Comparison of ENCODE assay signal across 27 mouse cellular contexts in genomic region chr2:72062931-72063330, GRCm38 (mm10).
DNase-seq lines count a peak whose midpoint lies in the region; ATAC-seq lines count a peak whose summit lies in the region.
"Had no signal": no experiment of that assay in that cellular context is flagged by ENCODE, and none has a peak within 500 bp of the region (broad histone marks: within the 10 kb centered on the region; RNA-seq: fewer than 3 reads in every experiment).

No protein-coding gene starts in this region.

- no peaks in the 10 kb centered on the region for H3K4me1 ChIP-seq in embryonic facial prominence, embryonic 11.5 days (ENCODE audit: control insufficient read depth, insufficient read depth, low read length)
- peaks cover 3% of the 10 kb centered on the region; the same call in 1 of the 2 replicates for H3K4me1 ChIP-seq in limb, embryonic 11.5 days (ENCODE audit: control insufficient read depth, insufficient read depth, low read length)
- no peaks in the 10 kb centered on the region; the same call in 1 of the 2 replicates for H3K4me1 ChIP-seq in midbrain, embryonic 16.5 days (ENCODE audit: control insufficient read depth, insufficient read depth, low read length)
- H3K4me1 ChIP-seq: embryonic facial prominence, embryonic 15.5 days; forebrain, embryonic 12.5 days; heart, embryonic 13.5 days; intestine, embryonic 15.5 days; limb, embryonic 13.5 days; midbrain, embryonic 12.5 days had no signal

- no peaks in the 10 kb centered on the region for H3K27me3 ChIP-seq in embryonic facial prominence, embryonic 11.5 days (ENCODE audit: control insufficient read depth, insufficient read depth, low read length)
- H3K27me3 ChIP-seq in limb, embryonic 11.5 days (ENCODE audit: control insufficient read depth, insufficient read depth, low read length), result no peaks in the 10 kb centered on the region
- no peaks in the 10 kb centered on the region for H3K27me3 ChIP-seq in midbrain, embryonic 16.5 days (ENCODE audit: control insufficient read depth, insufficient read depth, low read depth, low read length)
- H3K27me3 ChIP-seq: CH12.LX; embryonic facial prominence, embryonic 15.5 days; forebrain, embryonic 12.5 days; heart, embryonic 13.5 days; hindbrain, embryonic 15.5 days; intestine, embryonic 15.5 days; limb, embryonic 13.5 days; lung, embryonic 15.5 days; midbrain, embryonic 12.5 days had no signal

- H3K4me3 ChIP-seq in embryonic facial prominence, embryonic 11.5 days (ENCODE audit: low read depth, low read length), result no peak overlapping the region
- no peak overlapping the region for H3K4me3 ChIP-seq in limb, embryonic 11.5 days (ENCODE audit: low read depth, low read length)
- H3K4me3 ChIP-seq in midbrain, embryonic 16.5 days (ENCODE audit: low read depth, low read length), result no peak overlapping the region
- H3K4me3 ChIP-seq: embryonic facial prominence, embryonic 15.5 days; forebrain, embryonic 12.5 days; heart, embryonic 13.5 days; hindbrain, embryonic 10.5 days; hindbrain, embryonic 15.5 days; intestine, embryonic 15.5 days; limb, embryonic 13.5 days; lung, embryonic 15.5 days; midbrain, embryonic 12.5 days had no signal

- intact Hi-C loops in heart, postnatal 10 days (cut with DNase I), result no loop called here

- H3K9me3 ChIP-seq in embryonic facial prominence, embryonic 11.5 days (replicated peaks; ENCODE audit: control insufficient read depth, low read length), result no peaks in the 10 kb centered on the region
- H3K9me3 ChIP-seq in limb, embryonic 11.5 days (ENCODE audit: control insufficient read depth, low read length), result no peaks in the 10 kb centered on the region
- no peaks in the 10 kb centered on the region for H3K9me3 ChIP-seq in midbrain, embryonic 16.5 days (replicated peaks; ENCODE audit: control insufficient read depth, low read length, poor library complexity, severe bottlenecking)
- H3K9me3 ChIP-seq: embryonic facial prominence, embryonic 15.5 days; forebrain, embryonic 12.5 days; heart, embryonic 13.5 days; hindbrain, embryonic 10.5 days; hindbrain, embryonic 15.5 days; intestine, embryonic 15.5 days; limb, embryonic 13.5 days; lung, embryonic 15.5 days; midbrain, embryonic 12.5 days had no signal

- H3K9ac ChIP-seq in embryonic facial prominence, embryonic 11.5 days (replicated peaks; ENCODE audit: low read length), result no peak overlapping the region
- no peak overlapping the region for H3K9ac ChIP-seq in limb, embryonic 11.5 days (ENCODE audit: low read length)
- no peak overlapping the region for H3K9ac ChIP-seq in midbrain, embryonic 16.5 days (ENCODE audit: low read depth, low read length)
- H3K9ac ChIP-seq: embryonic facial prominence, embryonic 15.5 days; forebrain, embryonic 12.5 days; heart, embryonic 13.5 days; hindbrain, embryonic 15.5 days; intestine, embryonic 15.5 days; limb, embryonic 13.5 days; lung, embryonic 15.5 days; midbrain, embryonic 12.5 days had no signal

- no peak for ATAC-seq in embryonic facial prominence, embryonic 11.5 days (replicated peaks; ENCODE audit: insufficient number of reproducible peaks, low FRiP score, low TSS enrichment, low read depth)
- ATAC-seq in limb, embryonic 11.5 days (ENCODE audit: insufficient number of reproducible peaks, low FRiP score, low TSS enrichment, low read depth), result no peak
- no peak for ATAC-seq in midbrain, embryonic 16.5 days
- ATAC-seq: activated CD4-positive, CD25-positive, alpha-beta regulatory T cell, adult 4 months; intestine, embryonic 15.5 days had no signal

- H3K4me2 ChIP-seq in embryonic facial prominence, embryonic 11.5 days (ENCODE audit: low read depth, low read length), result no peak overlapping the region
- no peak overlapping the region for H3K4me2 ChIP-seq in limb, embryonic 11.5 days (ENCODE audit: low read depth, severe bottlenecking)
- no peak overlapping the region for H3K4me2 ChIP-seq in midbrain, embryonic 16.5 days (ENCODE audit: low read length)
- H3K4me2 ChIP-seq: embryonic facial prominence, embryonic 15.5 days; forebrain, embryonic 12.5 days; heart, embryonic 13.5 days; hindbrain, embryonic 15.5 days; intestine, embryonic 15.5 days; limb, embryonic 13.5 days; liver, embryonic 11.5 days; lung, embryonic 15.5 days; midbrain, embryonic 12.5 days had no signal

- no peak overlapping the region for H3K27ac ChIP-seq in embryonic facial prominence, embryonic 11.5 days (replicated peaks; ENCODE audit: low read depth, low read length)
- no peak overlapping the region for H3K27ac ChIP-seq in limb, embryonic 11.5 days (replicated peaks; ENCODE audit: low read depth, low read length)
- no peak overlapping the region for H3K27ac ChIP-seq in midbrain, embryonic 16.5 days (ENCODE audit: low read length)
- H3K27ac ChIP-seq: embryonic facial prominence, embryonic 15.5 days; forebrain, embryonic 12.5 days; heart, embryonic 13.5 days; hindbrain, embryonic 10.5 days; hindbrain, embryonic 15.5 days; intestine, embryonic 15.5 days; limb, embryonic 13.5 days; lung, embryonic 15.5 days; midbrain, embryonic 12.5 days had no signal

- H3K36me3 ChIP-seq in embryonic facial prominence, embryonic 11.5 days (replicated peaks; ENCODE audit: control insufficient read depth, insufficient read depth, low read depth, low read length), result no peaks in the 10 kb centered on the region
- H3K36me3 ChIP-seq in limb, embryonic 11.5 days (ENCODE audit: control insufficient read depth, insufficient read depth, low read length), result no peaks in the 10 kb centered on the region
- H3K36me3 ChIP-seq in midbrain, embryonic 16.5 days (ENCODE audit: control insufficient read depth, insufficient read depth, low read length), result no peaks in the 10 kb centered on the region
- H3K36me3 ChIP-seq: embryonic facial prominence, embryonic 15.5 days; forebrain, embryonic 12.5 days; heart, embryonic 13.5 days; hindbrain, embryonic 10.5 days; hindbrain, embryonic 15.5 days; intestine, embryonic 15.5 days; limb, embryonic 13.5 days; lung, embryonic 15.5 days; midbrain, embryonic 12.5 days had no signal

- 33% methylated on average over 4 of the region's 4 CpGs for WGBS in embryonic facial prominence, embryonic 11.5 days
- 10% methylated on average over 4 of the region's 4 CpGs for WGBS in limb, embryonic 11.5 days
- WGBS in midbrain, embryonic 16.5 days, result 67% methylated on average over 4 of the region's 4 CpGs

- peak; percentile 6 for DNase-seq in heart, adult 11 months
- DNase-seq in heart, postnatal 10 days, result no peak
- DNase-seq in embryo, embryonic 10.5 days (ENCODE audit: low spot score), result peak; percentile 84
- peak; percentile 43 for DNase-seq in embryonic facial prominence, embryonic 11.5 days (ENCODE audit: low spot score)
- DNase-seq in limb, embryonic 11.5 days (ENCODE audit: low spot score), result peak; percentile 65
- DNase-seq in ovary, postnatal 14 days (ENCODE audit: low spot score), result no peak
- DNase-seq in cerebellum, postnatal 14 days, result no peak
- DNase-seq: adrenal gland, adult 8-10 months; cerebellum, adult 9-10 months; heart, postnatal 14 days; kidney, adult 8-10 months; kidney, postnatal 14 days; right cerebral cortex, postnatal 14 days; thymus, postnatal 4 days had no signal

Comparison
In these comparisons a context has a peak if more than half of its experiments do, and no peak if none do; other contexts are left out.
1. DNase-seq: peak in heart, adult 11 months (single experiment), embryo, embryonic 10.5 days (single experiment), embryonic facial prominence, embryonic 11.5 days (single experiment) and limb, embryonic 11.5 days (single experiment); none in heart, postnatal 10 days (0 of 2), ovary, postnatal 14 days (single experiment) and cerebellum, postnatal 14 days (0 of 2).